Mouse (Mus musculus) ES-Bruce4 (cell line): ENCODE data around the gene Nos1ap. TPM values are rescaled to one million over a fixed set of nuclear protein-coding genes. Genes with fewer than 3 reads are reported as not detected.

Experiments used
- H3K27ac ChIP-seq: 2 replicates; pipeline ENCODE4 v1.5.1; 2012; ENCODE audit warnings: low read length, inconsistent platforms; ENCODE audit not compliant: insufficient read depth
- H3K27me3 ChIP-seq: 2 replicates; pipeline ENCODE4 v1.6.1; 2012; ENCODE audit warnings: mild to moderate bottlenecking, low read length, inconsistent platforms; ENCODE audit not compliant: control insufficient read depth, poor library complexity, insufficient read depth, severe bottlenecking
- H3K36me3 ChIP-seq: 2 replicates; pipeline ENCODE4 v1.6.1; 2012; ENCODE audit warnings: inconsistent platforms, mild to moderate bottlenecking, low read length, moderate library complexity; ENCODE audit not compliant: control insufficient read depth, poor library complexity, insufficient read depth, severe bottlenecking
- H3K4me1 ChIP-seq: one replicate; pipeline ENCODE4 v1.8.1; 2011; ENCODE audit warnings: low read length; ENCODE audit not compliant: control insufficient read depth, insufficient read depth
- H3K4me3 ChIP-seq: 2 replicates; pipeline ENCODE4 v1.5.1; 2011; ENCODE audit warnings: low read depth, mild to moderate bottlenecking, low read length
- H3K9ac ChIP-seq: 2 replicates; pipeline ENCODE4 v1.6.1; 2012; ENCODE audit warnings: low read depth, mild to moderate bottlenecking, inconsistent platforms; ENCODE audit not compliant: poor library complexity, severe bottlenecking
- H3K9me3 ChIP-seq: replicated peaks from 2 replicates; pipeline ENCODE4 v1.6.1; 2012; ENCODE audit warnings: mild to moderate bottlenecking, low read length, inconsistent platforms; ENCODE audit not compliant: control insufficient read depth, poor library complexity, insufficient read depth, severe bottlenecking
- CTCF ChIP-seq: IDR thresholded peaks from one replicate; pipeline ENCODE4 v1.8.1; 2011; ENCODE audit warnings: low read depth, low read length
- EP300 ChIP-seq: IDR thresholded peaks from 2 replicates; pipeline ENCODE4 v1.6.1; 2011; ENCODE audit warnings: low read depth, low read length; ENCODE audit not compliant: insufficient read depth
- POLR2A ChIP-seq: IDR thresholded peaks from one replicate; pipeline ENCODE4 v1.8.1; 2011; ENCODE audit warnings: low read length; ENCODE audit not compliant: insufficient read depth
- polyA plus RNA-seq: library from polyadenylated mRNA; stranded (reverse); fragments of >200 nt; gene quantifications from 2 replicates; pipeline ENCODE4 v1.2.4, GENCODE M21; 2011; ENCODE audit warnings: low read depth; ENCODE audit not compliant: missing spikeins, insufficient read depth, insufficient read length

The Nos1ap gene
- polyA plus RNA-seq, 1 experiment = 4.6 TPM

DNA sequence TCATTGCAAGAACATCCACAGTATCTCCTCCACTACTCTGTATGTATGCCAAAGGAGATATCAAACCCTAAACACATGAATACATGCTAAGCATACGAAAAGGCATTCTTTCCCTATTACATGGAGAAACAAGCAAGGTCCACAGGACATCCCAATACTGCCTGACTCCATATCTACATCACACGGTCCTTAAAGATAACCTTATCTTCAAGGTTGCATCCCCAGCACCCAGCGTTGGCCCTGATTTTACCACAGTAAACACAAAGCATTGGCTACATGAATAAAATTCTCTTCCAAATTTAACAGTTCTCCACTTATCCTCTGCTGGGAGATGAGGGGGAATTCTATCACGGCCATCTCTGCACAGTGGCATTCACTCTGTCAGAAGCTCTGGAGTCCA lies 22.7 kb downstream of the Nos1ap start:
- Histone ChIP-seq H3K9me3 (no peaks in the 10 kb centered on the region), H3K4me1 (no peaks in the 10 kb centered on the region), H3K4me3 (no peak overlapping the region), H3K27ac (no peak overlapping the region), H3K27me3 (no peaks in the 10 kb centered on the region), H3K36me3 (no peaks in the 10 kb centered on the region), H3K9ac (no peak overlapping the region)
- TF ChIP-seq CTCF (no peak), POLR2A (no peak), EP300 (no peak)

DNA sequence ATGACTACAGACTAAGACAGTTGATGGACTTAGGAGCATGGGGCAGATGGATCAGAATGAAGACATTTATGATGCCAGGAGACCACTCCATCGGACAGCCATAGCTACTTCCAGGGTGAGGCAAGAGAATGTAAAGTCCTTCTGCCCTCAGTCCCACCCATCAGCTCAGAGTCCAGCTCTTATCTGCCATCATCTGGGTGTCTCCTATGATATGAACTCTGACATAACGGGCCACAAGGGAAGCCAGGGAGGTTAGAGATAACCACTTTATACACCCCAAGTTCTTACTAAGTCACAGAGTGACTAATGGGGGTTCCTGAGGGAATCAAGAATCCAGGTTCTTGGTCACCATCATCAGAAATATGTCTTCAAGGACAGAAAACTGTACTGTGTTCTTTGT lies 23.1 kb downstream of the Nos1ap start:
- Histone ChIP-seq H3K9ac (no peak overlapping the region), H3K36me3 (no peaks in the 10 kb centered on the region), H3K4me1 (no peaks in the 10 kb centered on the region), H3K27me3 (no peaks in the 10 kb centered on the region), H3K9me3 (no peaks in the 10 kb centered on the region), H3K27ac (no peak overlapping the region), H3K4me3 (no peak overlapping the region)
- no peak for TF ChIP-seq POLR2A
- no peak for TF ChIP-seq EP300
- no peak for TF ChIP-seq CTCF

GRCm38 (mm10) chr1:170564926-170565325 lies 24.7 kb downstream of the Nos1ap start:
- H3K27ac ChIP-seq = no peak overlapping the region
- H3K27me3 ChIP-seq = no peaks in the 10 kb centered on the region
- TF ChIP-seq EP300 (no peak), POLR2A (no peak), CTCF (no peak)
- H3K9me3 ChIP-seq = no peaks in the 10 kb centered on the region
- H3K4me1 ChIP-seq = no peaks in the 10 kb centered on the region
- H3K36me3 ChIP-seq = no peaks in the 10 kb centered on the region
- H3K9ac ChIP-seq = no peak overlapping the region
- H3K4me3 ChIP-seq = no peak overlapping the region

- TF ChIP-seq EP300 (no peak), POLR2A (no peak), CTCF (no peak)
- Histone ChIP-seq H3K4me1 (no peaks in the 10 kb centered on the region), H3K9ac (no peak overlapping the region), H3K9me3 (no peaks in the 10 kb centered on the region), H3K27ac (no peak overlapping the region), H3K4me3 (no peak overlapping the region), H3K27me3 (no peaks in the 10 kb centered on the region), H3K36me3 (no peaks in the 10 kb centered on the region)
Observed at GRCm38 (mm10) chr1:170562431-170562830, 27.2 kb downstream of the Nos1ap start.

DNA sequence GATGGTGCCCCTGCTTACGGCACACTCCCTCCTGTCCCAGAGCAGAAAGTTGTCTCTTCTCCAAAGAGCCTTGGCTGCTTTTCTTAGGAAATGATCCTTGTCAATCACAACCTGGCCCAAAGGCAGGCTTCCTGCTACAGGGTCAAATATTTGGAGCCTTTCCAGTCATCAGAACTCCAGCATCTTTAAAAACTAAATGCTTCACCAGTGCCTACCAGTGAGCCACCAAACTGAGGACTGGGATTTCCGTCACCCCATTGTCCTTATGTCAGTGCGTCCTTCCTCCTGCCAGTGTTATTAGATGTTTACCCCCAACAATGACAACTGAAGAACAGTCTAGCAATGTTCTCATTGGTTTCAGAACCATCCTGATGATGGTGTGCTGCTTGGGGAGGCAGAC lies 28.9 kb downstream of the Nos1ap start:
- H3K4me1 ChIP-seq = no peaks in the 10 kb centered on the region
- H3K9ac ChIP-seq = no peak overlapping the region
- H3K9me3 ChIP-seq = no peaks in the 10 kb centered on the region
- H3K4me3 ChIP-seq = no peak overlapping the region
- no peak overlapping the region for H3K27ac ChIP-seq
- no peak for TF ChIP-seq POLR2A
- TF ChIP-seq EP300 = no peak
- no peak for TF ChIP-seq CTCF
- no peaks in the 10 kb centered on the region for H3K36me3 ChIP-seq
- no peaks in the 10 kb centered on the region for H3K27me3 ChIP-seq

DNA sequence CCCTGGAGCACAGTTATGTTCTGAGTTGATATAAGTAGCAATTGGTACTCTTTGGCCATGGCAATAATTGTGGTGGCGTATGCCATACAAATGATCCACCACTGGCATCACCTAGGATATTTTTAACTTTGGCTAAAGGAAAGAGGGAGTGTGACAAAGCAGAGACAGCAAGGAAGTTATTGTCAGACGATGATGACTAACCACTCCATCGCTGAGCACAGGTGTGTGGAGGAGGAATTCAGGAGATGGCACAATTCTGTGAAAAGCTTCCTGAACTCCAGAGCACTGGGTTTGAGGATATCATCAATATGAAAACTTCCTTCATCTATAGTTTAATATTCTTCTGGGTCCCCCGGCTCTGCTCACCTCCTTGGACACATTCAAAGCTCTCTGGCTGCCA lies 31.7 kb downstream of the Nos1ap start:
- no peak overlapping the region for H3K9ac ChIP-seq
- no peaks in the 10 kb centered on the region for H3K27me3 ChIP-seq
- no peak overlapping the region for H3K4me3 ChIP-seq
- H3K9me3 ChIP-seq = no peaks in the 10 kb centered on the region
- no peaks in the 10 kb centered on the region for H3K4me1 ChIP-seq
- H3K36me3 ChIP-seq = no peaks in the 10 kb centered on the region
- no peak overlapping the region for H3K27ac ChIP-seq
- no peak for TF ChIP-seq POLR2A
- TF ChIP-seq EP300 = no peak
- no peak for TF ChIP-seq CTCF
